Mouse (Mus musculus) heart, postnatal 4 days (tissue): ENCODE results near the gene Hsd11b1. TPM values are rescaled to one million over a fixed set of nuclear protein-coding genes. Genes with fewer than 3 reads are reported as not detected.
"Not testable (repeated sequence)": the region's sequence is repeated elsewhere in the genome, so short reads cannot be mapped to it uniquely, and the experiment has no call there.

Experiments
- DNase-seq: peaks from one replicate; pipeline ENCODE4 v3.0.0; 2021
- total RNA-seq, 2 experiments: library from RNA; stranded (reverse); gene quantifications; 2 replicates each; pipeline ENCODE4 v1.2.3; 2021

Gene Hsd11b1
- total RNA-seq, result 1 to 10 TPM; 1.0 to 1.5 TPM

GRCm38 (mm10) chr1:193263955-193264598 lies at the start of gene Hsd11b1:
Hsd11b1 (minus strand) TSS chr1:193264075.
- DNase-seq, result no peak

DNA sequence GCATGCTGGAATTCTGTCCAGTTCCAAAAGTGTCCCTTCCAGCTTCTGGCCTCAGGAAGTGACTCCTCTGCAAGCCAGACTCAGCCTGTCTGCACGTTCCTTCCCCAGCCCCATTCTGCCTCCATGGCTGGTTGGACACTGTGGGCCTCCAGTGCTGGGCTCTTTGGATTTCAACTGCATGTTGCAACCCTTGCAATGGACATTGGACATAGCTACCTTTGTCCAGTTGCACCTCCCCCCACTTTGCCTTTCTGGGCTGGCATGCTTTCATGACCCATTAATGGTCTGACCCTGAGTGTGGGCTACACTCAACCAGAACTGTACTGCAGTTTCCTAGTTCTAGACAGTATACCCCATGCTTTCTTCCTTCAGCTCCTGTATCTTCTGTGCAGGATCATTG lies 47.7 kb upstream of the Hsd11b1 start:
- no peak for DNase-seq

GRCm38 (mm10) chr1:193310519-193311085 lies 46.7 kb upstream of the Hsd11b1 start:
- no peak for DNase-seq

DNA sequence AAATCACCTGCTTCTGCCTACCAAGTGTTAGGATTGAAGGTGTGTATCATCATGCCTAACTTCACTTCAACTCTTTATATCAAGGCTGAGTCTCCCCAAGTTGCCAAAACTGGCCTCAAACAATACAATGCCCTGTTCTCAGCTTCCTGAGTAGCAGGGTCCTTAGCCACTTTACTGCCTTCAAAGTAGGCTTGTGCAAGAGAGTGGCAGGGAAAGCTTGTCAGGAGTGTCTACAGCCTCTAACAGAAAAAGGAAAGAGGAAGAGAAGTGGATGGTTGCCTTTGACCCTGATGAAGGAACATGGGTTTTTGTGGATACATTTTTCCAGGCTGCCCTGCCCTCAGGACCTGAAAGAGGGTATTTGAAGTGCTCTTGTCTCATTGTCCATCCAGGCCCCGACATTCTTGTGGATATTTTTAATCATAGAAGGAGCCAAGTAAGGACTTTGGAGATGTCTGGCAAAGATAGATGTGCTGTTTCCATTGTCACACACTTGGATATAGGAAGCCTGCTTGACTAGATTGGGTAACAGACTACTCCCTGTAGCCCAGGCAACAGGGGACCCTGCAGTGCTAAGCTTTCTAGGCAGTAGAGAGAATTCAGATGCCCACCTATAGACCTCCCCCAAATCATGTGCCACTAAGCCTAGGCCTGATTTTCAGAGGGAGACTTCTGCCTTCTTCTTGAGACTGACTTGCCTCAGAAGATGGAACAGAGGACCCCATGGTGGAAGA lies 46.1 kb upstream of the Hsd11b1 start:
- DNase-seq, result no peak

DNA sequence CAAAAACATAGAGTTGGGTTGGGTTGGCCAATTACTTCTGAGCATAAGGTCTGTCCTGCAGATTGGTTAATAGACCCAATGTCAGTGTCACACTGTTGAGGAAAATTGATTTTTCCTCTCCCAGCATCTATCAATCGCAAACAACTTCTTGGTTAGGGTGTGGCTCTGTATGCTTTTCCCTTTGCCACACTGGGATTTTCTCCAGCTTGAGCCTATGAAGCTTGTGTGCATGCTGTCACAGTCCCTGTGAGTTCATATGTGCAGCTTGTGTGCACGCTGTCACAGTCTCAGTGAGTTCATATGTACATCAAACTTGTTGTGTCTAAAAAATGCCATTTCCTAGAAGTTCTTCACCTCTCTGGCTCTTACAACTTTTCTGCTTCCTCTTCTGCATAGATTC lies 43.0 kb upstream of the Hsd11b1 start:
- DNase-seq, result no peak

DNA sequence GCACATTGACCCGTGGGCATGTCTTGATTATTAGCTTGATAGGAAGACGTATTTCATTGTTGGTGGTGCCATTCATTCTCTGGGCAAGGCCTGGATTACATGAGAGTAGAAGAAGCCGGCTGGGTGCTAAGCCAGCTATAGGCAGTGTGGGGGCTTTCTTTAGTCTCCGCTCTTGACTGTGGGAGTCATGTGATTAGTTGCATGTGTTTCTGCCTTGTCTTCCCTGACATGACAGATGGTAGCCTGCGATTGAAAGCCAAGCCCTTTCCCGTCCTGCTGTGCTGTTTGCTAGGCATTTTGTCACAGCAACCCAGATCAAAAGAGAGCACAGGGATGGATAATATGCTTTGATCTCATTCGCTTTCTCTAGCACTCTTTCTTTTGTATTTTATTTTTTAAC lies 41.5 kb upstream of the Hsd11b1 start:
- no peak for DNase-seq

DNA sequence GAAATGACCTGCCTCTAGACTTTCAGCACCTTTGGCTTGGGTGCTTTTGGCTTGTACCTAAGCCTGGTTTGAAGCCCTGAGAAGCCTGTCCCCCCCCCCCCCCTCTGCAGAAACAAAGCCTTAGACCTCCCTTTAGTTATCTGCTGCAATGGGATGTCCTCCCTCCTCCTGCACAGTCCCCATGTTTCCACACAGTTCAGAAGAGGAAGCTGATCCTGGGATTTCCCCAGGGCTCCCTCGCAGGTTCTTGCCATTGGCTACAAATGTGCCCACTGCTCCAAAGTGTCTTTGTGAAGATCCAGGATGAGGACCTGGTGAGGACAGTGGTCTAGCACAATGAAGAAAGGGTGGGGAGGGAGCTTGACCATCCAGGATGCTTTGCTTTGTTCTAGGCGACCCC lies 39.2 kb upstream of the Hsd11b1 start:
- no peak for DNase-seq

- no peak for DNase-seq
Observed at GRCm38 (mm10) chr1:193302093-193302405, 38.2 kb upstream of the Hsd11b1 start.

DNA sequence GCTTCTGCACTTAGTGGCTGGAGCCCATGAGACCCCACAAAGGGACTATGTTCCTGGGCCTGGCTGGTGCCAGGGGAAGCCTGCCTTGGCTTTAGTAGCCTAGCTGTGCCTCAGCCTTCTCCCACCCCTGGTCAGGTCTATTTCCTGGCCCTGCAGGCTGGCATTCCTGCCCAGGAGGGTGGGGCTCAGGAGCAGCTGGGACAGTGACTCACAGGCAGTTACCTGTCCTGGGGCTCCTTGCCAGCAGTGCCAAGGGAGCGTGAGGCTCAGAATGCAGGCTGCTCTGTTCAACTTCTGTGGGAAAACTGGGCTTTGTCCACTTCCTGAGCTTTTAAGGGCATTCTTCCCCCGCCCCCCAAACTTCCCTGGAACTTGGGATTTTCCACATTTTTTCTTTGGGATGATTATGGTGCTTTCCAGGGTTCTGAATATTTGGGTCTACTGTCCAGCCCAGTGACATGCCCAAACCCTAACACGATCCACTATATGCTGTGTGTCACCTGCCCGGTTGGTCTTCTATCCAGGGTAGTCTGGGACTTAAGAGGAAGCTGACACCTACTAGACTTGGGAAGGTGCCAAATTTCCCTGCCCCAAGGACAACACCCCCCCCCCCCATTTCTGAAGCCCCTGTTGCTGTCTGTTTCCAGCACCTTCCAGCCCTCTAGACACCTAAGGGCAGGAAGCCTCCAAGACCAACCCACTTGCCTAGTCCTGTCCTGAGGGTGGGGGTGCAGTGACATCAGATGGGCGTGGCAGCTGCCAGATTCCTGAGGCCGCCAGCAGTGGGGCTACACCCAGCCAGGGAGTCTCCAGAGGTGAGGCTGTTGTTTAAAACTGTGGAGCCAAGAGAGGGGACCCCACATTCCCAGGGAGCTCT lies 37.6 kb upstream of the Hsd11b1 start:
- DNase-seq, result peak; percentile 27

DNA sequence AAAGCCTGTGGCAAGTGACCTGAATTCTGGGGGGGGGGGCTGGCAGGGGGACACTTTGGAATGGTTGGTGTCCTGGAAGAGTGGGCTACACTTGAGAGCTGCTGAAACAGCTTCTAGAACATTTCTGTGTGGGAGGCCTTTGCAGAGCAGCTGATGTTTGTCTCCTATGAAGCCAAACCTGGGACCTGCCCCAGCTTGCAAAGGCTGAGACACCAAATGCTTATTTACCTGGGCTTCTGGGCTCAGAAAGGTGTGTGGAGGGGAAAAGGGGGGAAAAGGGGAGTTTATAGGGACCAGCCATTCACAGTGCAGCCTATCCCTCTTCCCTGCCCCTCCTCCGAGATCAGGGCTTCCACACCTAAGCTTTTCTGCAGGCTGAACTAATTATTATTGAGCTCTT lies 36.1 kb upstream of the Hsd11b1 start:
- DNase-seq, result no peak

- no peak for DNase-seq
Observed at GRCm38 (mm10) chr1:193298141-193298765, 34.4 kb upstream of the Hsd11b1 start.

DNA sequence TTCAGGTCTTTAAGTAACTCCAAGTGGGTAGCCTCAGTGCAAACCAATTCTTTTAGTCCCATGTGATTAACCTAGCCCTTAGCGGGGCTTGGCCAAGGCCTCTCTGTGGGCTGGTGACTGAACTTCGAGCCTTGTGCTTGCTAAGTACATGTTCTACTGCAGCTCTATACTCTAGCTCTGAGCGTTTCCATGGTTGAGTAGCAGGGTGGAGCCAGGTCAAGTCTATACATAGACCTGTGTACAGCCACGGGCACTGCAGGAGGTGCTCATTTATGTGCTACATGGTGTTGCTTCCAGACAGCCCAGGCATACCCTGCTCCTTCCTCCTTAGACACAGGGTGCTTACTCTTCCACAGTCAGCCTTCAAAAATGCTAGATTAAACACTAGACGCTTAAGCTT lies 32.0 kb upstream of the Hsd11b1 start:
- no peak for DNase-seq

GRCm38 (mm10) chr1:193293926-193294325 lies 30.1 kb upstream of the Hsd11b1 start:
- DNase-seq, result no peak

DNA sequence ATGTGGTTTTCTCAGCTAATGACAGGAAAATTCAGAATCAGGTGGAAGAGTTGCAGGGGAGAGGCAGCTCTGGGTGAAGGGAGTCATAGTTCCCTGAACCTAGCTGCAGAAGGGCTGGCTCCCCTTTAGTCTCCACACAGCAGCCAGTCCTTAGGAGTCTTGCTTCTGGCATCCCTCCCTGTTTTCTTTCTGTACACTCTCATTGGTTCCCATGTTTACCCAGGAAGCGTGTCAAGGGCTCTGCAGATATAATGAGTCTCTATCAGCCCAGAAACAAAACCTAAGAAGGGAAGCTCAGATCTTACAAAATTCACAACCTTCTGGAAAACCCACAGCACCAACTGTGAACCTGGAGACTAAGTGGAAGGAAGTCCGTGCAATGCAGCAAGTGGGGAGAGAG lies 29.2 kb upstream of the Hsd11b1 start:
- no peak for DNase-seq

GRCm38 (mm10) chr1:193290686-193291085 lies 26.8 kb upstream of the Hsd11b1 start:
- DNase-seq, result no peak

DNA sequence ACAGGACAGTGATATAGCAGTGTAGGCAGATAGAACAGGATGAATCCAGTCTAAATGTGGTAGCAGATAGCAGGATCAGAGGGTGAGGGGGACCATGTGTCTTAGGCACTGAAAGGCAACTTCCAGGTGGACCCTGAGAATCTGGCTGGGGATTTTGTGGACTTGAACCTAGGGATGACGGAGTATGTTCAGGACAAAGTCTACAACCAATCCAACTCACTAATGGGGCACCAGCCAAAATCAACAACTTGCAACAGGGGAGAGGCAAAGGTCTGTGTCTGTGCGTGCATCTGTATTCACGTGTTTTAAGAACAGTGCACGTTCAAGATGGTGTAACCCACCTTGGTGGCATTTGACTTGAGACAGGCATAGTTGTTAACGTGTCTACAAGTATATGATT lies 26.0 kb upstream of the Hsd11b1 start:
- no peak for DNase-seq

DNA sequence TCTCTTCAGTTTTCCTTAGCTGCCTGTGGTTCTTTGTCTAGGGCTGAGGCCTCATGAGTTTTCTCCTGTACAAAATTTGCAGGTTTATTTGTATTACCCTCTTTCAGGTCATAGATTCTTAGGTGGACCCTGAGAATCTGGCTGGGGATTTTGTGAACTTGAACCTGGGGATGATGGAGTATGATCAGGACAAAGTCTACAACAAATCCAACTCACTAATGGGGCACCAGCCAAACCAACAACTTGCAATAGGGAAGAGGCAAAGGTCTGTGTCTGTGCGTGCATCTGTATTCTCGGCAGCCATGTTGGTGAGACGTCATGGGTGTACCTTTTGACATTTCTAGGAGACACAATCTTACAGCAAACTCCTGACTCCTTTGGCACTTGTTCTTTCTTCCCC lies 25.2 kb upstream of the Hsd11b1 start:
- DNase-seq, result no peak

DNA sequence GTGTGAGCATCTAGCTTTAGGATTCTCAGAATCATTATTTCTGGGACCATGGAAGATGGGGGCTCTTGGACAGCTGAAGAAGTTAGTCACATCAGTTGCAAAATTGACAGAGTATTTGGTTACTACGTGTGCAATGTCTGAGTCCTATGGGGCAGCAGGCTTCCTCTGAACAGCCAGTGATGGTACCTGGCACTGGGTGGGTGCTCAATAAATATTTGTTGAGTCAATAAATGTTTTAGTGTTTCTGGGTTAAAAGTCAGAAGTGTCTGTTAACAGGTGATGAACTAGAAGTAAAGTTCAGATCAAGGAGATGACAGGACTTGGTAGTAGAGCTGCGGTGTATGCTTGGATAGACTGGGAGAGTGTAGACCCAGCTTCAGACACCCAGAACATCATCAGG lies 23.7 kb upstream of the Hsd11b1 start:
- no peak for DNase-seq

- not testable (repeated sequence) for DNase-seq
Observed at GRCm38 (mm10) chr1:193285766-193286325, 22.0 kb upstream of the Hsd11b1 start.

DNA sequence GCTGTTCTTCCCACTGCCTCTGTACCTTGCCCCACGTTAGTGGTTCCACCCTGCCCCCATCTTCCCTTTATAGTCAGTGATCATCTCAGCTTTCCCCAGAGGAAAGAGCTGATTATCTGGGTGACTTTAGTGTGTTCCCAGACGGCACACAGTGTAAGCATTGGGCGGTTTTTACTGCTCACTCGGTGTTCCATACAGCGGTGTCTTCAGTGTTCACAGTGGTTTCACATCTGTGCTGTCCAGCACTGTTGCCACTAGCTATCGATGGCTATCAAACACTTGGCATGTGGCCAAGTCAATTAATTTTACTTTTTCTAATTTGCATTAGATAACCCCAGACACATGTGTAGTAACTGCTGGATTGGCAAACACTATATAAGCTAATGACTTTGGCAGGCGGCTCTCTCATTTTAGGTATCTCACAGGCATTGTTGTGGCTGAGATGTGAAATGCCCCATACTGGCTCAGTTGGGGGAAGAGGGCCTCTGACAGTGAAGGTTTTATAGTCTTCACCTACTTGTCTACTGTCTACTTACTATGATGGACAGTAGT lies 20.4 kb upstream of the Hsd11b1 start:
- DNase-seq, result no peak

- no peak for DNase-seq
Observed at GRCm38 (mm10) chr1:193281344-193281743, 17.5 kb upstream of the Hsd11b1 start.

GRCm38 (mm10) chr1:193279492-193279891 lies 15.6 kb upstream of the Hsd11b1 start:
- DNase-seq, result no peak
